18 mouse cellular contexts compared by ENCODE assay signal in the genomic region with DNA sequence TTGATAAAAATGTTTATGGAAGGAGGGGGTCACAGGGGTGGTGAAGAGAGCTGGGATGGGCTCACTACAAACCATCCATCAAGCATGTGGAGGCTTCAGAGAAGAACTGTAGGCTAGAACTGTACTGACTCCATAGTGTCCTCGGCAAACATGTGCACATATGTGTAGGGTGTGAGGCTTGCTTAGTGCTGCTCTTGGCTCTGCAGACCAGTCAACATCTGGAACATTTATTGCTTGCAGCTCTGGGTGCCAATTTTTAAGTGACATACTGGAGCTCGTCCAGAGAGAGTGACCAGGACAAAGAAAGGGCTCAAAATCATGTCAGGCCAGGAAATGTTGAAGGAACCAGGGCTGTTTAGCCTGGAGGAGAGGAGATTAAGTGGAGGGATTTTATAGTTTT.
DNase-seq lines count a peak whose midpoint lies in the region; ATAC-seq and TF ChIP-seq lines count a peak whose summit lies in the region.
"Had no signal": no experiment of that assay in that cellular context is flagged by ENCODE, and none has a peak within 500 bp of the region (broad histone marks: within the 10 kb centered on the region; RNA-seq: fewer than 3 reads in every experiment).

No protein-coding gene starts in this region.

- no peak overlapping the region for H3K9ac ChIP-seq in heart, embryonic 11.5 days (ENCODE audit: low read depth, low read length)
- H3K9ac ChIP-seq in kidney, embryonic 16.5 days (replicated peaks; ENCODE audit: low read length), result no peak overlapping the region
- no peak overlapping the region for H3K9ac ChIP-seq in stomach, embryonic 16.5 days (ENCODE audit: low read length)
- H3K9ac ChIP-seq in stomach, postnatal 0 days (ENCODE audit: low read length), result no peak overlapping the region
- H3K9ac ChIP-seq: liver, embryonic 13.5 days; neural tube, embryonic 12.5 days had no signal

- no peak for DNase-seq in heart, embryonic 10.5 days (ENCODE audit: low spot score)
- no peak for DNase-seq in kidney, adult 18-20 months
- no peak for DNase-seq in stomach, postnatal 0 days (ENCODE audit: low spot score)
- no peak for DNase-seq in thymus, postnatal 36 days
- DNase-seq in adrenal gland, adult 18-20 months (ENCODE audit: low spot score in 2 of 2), result no peak
- DNase-seq: adrenal gland, postnatal 25 days; cerebellum, adult 9-11 months; embryo, embryonic 11 days; liver, embryonic 13.5 days; right cerebral cortex, postnatal 4 days had no signal

- H3K27me3 ChIP-seq in heart, embryonic 11.5 days (ENCODE audit: control insufficient read depth, insufficient read depth, low read length), result no peaks in the 10 kb centered on the region
- no peaks in the 10 kb centered on the region for H3K27me3 ChIP-seq in heart, embryonic 10.5 days (ENCODE audit: insufficient read depth, poor library complexity, severe bottlenecking)
- H3K27me3 ChIP-seq in kidney, embryonic 16.5 days (ENCODE audit: insufficient read depth, low read length), result no peaks in the 10 kb centered on the region
- no peaks in the 10 kb centered on the region for H3K27me3 ChIP-seq in stomach, embryonic 16.5 days (ENCODE audit: control insufficient read depth, insufficient read depth, low read length)
- H3K27me3 ChIP-seq in stomach, postnatal 0 days (ENCODE audit: control insufficient read depth, insufficient read depth, low read length), result no peaks in the 10 kb centered on the region
- H3K27me3 ChIP-seq: CH12.LX; liver, embryonic 13.5 days; megakaryocyte, embryonic 14.5 days; neural tube, embryonic 12.5 days had no signal

- no peaks in the 10 kb centered on the region for H3K9me3 ChIP-seq in heart, embryonic 11.5 days (replicated peaks; ENCODE audit: control insufficient read depth, low read length)
- H3K9me3 ChIP-seq in heart, embryonic 10.5 days, result no peaks in the 10 kb centered on the region
- H3K9me3 ChIP-seq in kidney, embryonic 16.5 days (ENCODE audit: low read length), result no peaks in the 10 kb centered on the region
- no peaks in the 10 kb centered on the region for H3K9me3 ChIP-seq in stomach, embryonic 16.5 days (replicated peaks; ENCODE audit: control insufficient read depth, low read length)
- H3K9me3 ChIP-seq in stomach, postnatal 0 days (ENCODE audit: control insufficient read depth, low read length), result no peaks in the 10 kb centered on the region
- H3K9me3 ChIP-seq: liver, embryonic 13.5 days; megakaryocyte, embryonic 14.5 days; neural tube, embryonic 12.5 days had no signal

- no peak overlapping the region for H3K27ac ChIP-seq in heart, embryonic 11.5 days (ENCODE audit: low read depth, low read length)
- H3K27ac ChIP-seq in heart, embryonic 10.5 days, result no peak overlapping the region
- H3K27ac ChIP-seq in kidney, embryonic 16.5 days (ENCODE audit: low read length), result no peak overlapping the region
- no peak overlapping the region for H3K27ac ChIP-seq in stomach, embryonic 16.5 days (ENCODE audit: low read length)
- no peak overlapping the region for H3K27ac ChIP-seq in stomach, postnatal 0 days (replicated peaks)
- H3K27ac ChIP-seq: liver, embryonic 13.5 days; neural tube, embryonic 12.5 days had no signal

- H3K36me3 ChIP-seq in heart, embryonic 11.5 days (ENCODE audit: control insufficient read depth, insufficient read depth, low read length), result no peaks in the 10 kb centered on the region
- no peaks in the 10 kb centered on the region for H3K36me3 ChIP-seq in heart, embryonic 10.5 days
- H3K36me3 ChIP-seq in kidney, embryonic 16.5 days (ENCODE audit: insufficient read depth, low read length), result no peaks in the 10 kb centered on the region
- H3K36me3 ChIP-seq in stomach, embryonic 16.5 days (ENCODE audit: control insufficient read depth, insufficient read depth, low read length), result no peaks in the 10 kb centered on the region
- H3K36me3 ChIP-seq in stomach, postnatal 0 days (ENCODE audit: control insufficient read depth, insufficient read depth, low read length), result no peaks in the 10 kb centered on the region
- H3K36me3 ChIP-seq: liver, embryonic 13.5 days; neural tube, embryonic 12.5 days had no signal

- TF ChIP-seq CTCF in stomach, postnatal 0 days (IDR thresholded peaks at IDR 0.05; ENCODE audit: low read depth), result no peak

- WGBS in heart, embryonic 11.5 days (ENCODE audit: insufficient replicate concordance), result 47% methylated on average over 2 of the region's 2 CpGs
- 57% methylated on average over 2 of the region's 2 CpGs for WGBS in heart, embryonic 10.5 days
- 63% methylated on average over 2 of the region's 2 CpGs for WGBS in kidney, embryonic 16.5 days
- whole genome bisulfite sequencing in stomach, embryonic 16.5 days, result 35% methylated on average over 2 of the region's 2 CpGs
- WGBS in stomach, postnatal 0 days, result 46% methylated on average over 2 of the region's 2 CpGs

- no peak overlapping the region for H3K4me3 ChIP-seq in heart, embryonic 11.5 days (ENCODE audit: low read depth, low read length)
- H3K4me3 ChIP-seq in heart, embryonic 10.5 days, result no peak overlapping the region
- no peak overlapping the region for H3K4me3 ChIP-seq in kidney, embryonic 16.5 days (ENCODE audit: low read length)
- H3K4me3 ChIP-seq in stomach, embryonic 16.5 days (replicated peaks; ENCODE audit: low read length), result no peak overlapping the region
- H3K4me3 ChIP-seq in stomach, postnatal 0 days (ENCODE audit: low read depth, low read length), result no peak overlapping the region
- H3K4me3 ChIP-seq: liver, embryonic 13.5 days; megakaryocyte, embryonic 14.5 days; neural tube, embryonic 12.5 days had no signal

- TF ChIP-seq EP300 in stomach, postnatal 0 days (optimal IDR thresholded peaks at IDR 0.05), result no peak

- peaks cover 4% of the 10 kb centered on the region; the same call in 1 of the 2 replicates for H3K4me1 ChIP-seq in heart, embryonic 11.5 days (ENCODE audit: control insufficient read depth, insufficient read depth, low read length)
- no peaks in the 10 kb centered on the region for H3K4me1 ChIP-seq in heart, embryonic 10.5 days
- H3K4me1 ChIP-seq in kidney, embryonic 16.5 days (ENCODE audit: insufficient read depth, low read length), result no peaks in the 10 kb centered on the region
- no peaks in the 10 kb centered on the region for H3K4me1 ChIP-seq in stomach, embryonic 16.5 days (ENCODE audit: control insufficient read depth, insufficient read depth, low read length)
- no peaks in the 10 kb centered on the region for H3K4me1 ChIP-seq in stomach, postnatal 0 days (replicated peaks; ENCODE audit: control insufficient read depth, insufficient read depth)
- H3K4me1 ChIP-seq: liver, embryonic 13.5 days; megakaryocyte, embryonic 14.5 days; neural tube, embryonic 12.5 days had no signal

- 0 out of 2 replicates have a peak, but pooled peaks have one; percentile 31 for ATAC-seq in heart, embryonic 11.5 days (replicated peaks; ENCODE audit: insufficient number of reproducible peaks, low FRiP score, low TSS enrichment)
- ATAC-seq in kidney, embryonic 16.5 days (ENCODE audit: low FRiP score, low TSS enrichment), result 0 out of 2 replicates have a peak, but pooled peaks have one; percentile 27
- peak; percentile 60; the same call in 1 of the 2 replicates for ATAC-seq in stomach, embryonic 16.5 days (ENCODE audit: insufficient read depth, low FRiP score)
- no peak for ATAC-seq in stomach, postnatal 0 days (ENCODE audit: low FRiP score, low TSS enrichment)
- ATAC-seq: forebrain, embryonic 14.5 days; hindbrain, embryonic 16.5 days had no signal

- H3K4me2 ChIP-seq in heart, embryonic 11.5 days, result no peak overlapping the region
- no peak overlapping the region for H3K4me2 ChIP-seq in kidney, embryonic 16.5 days (replicated peaks; ENCODE audit: low read depth, low read length)
- H3K4me2 ChIP-seq in stomach, embryonic 16.5 days (ENCODE audit: low read depth, low read length), result no peak overlapping the region
- H3K4me2 ChIP-seq in stomach, postnatal 0 days (replicated peaks; ENCODE audit: low read depth), result no peak overlapping the region
- H3K4me2 ChIP-seq: liver, embryonic 13.5 days; neural tube, embryonic 12.5 days had no signal
